Mouse (Mus musculus) cerebellum, postnatal 36 days (tissue): ENCODE measurements around the gene Ankrd33.
A peak's percentile ranks its signal among the peaks of the same experiment; 100 is the strongest.

ENCODE experiments used
- DNase-seq, 2 experiments: peaks; one replicate each; pipeline ENCODE4 v3.0.0; 2021 to 2022; ENCODE audit warnings: mixed read lengths in 2 of 2

The Ankrd33 gene

DNA sequence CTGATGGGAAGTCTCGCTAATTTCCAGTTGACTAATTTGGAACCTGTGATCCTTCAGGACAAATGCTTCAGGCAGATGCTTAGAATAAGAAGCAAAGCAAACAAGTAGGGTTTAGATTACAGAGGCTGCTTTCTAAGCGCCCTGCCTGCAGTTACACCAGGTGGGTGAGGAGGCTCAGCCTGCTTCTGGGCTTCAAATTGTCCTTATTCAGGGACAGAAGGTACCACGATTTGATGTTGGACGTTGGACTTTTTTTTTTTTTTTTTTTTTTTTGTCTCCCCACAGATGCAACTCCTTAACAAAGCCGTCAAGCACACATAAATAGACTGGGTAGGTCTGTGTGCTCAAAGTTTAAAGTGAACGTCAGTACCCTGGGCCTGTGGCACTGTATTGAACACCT is 33.0 kb downstream of the Ankrd33 start:
- DNase-seq = no peak

- DNase-seq = no peak
Measured at GRCm38 (mm10) chr15:101151409-101152261, 36.1 kb downstream of the Ankrd33 start.

- no peak for DNase-seq
Measured at GRCm38 (mm10) chr15:101154700-101155616, 39.4 kb downstream of the Ankrd33 start.

- DNase-seq = no peak
Measured at GRCm38 (mm10) chr15:101160128-101160527, 44.6 kb downstream of the Ankrd33 start.

DNA sequence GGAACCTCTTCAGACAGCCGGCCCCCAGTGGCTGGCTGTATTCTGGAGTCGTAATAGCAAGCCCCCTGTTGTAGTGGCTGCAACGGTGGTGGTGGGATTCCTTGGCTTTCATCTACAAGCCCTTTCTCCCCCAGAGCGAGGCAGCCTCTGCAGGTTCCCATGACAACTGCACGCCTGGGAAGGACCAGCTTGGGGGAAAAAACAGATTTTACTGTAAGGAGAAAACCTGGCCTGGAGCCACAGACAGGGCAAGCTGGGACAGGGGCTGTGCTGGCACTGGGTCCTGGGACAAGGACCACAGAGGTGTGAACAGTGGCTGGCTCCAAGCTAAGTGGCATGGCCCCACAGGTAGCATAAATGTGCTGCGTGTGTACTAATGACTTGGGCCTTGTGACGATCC is 45.0 kb downstream of the Ankrd33 start:
- no peak for DNase-seq

DNA sequence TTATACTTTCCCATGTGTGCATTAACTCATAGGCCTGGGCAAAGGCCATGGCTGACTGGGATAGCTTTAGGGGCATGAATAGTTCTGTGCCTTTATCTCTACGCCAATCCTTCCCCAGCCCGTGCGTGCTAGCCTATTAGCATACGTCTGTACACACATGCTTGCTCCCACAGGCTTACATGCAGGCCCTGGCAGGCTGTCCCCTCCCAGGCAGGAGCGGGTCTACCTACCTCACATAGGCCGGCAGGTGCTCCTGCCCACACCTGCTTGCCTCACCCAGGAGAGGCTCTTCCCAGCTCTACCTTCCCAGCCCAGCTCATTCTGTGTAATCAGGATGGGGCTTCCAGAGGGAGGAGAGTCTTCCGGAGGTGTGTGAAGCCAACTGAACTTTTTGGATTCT is 46.0 kb downstream of the Ankrd33 start:
- no peak for DNase-seq

DNA sequence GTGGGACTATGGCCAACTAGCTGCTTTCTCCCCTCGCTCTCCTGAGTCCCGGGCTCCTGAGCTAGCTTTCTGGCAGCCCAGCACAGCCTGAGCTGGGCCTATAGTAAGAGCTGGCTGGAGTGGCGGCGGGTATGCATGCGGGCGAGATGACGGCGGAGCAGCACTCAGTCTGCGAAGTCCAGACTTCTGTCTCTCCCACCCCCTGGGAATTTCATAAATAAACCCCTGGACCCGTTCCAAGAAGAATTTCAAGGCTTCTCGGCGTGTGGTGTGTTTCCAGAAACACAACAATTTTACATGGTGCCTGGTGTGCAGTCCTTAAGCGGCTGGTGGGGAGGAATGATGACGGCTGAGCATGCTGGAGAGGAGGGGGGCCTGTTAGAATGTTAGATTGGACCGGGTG is 47.5 kb downstream of the Ankrd33 start:
- DNase-seq = no peak

DNA sequence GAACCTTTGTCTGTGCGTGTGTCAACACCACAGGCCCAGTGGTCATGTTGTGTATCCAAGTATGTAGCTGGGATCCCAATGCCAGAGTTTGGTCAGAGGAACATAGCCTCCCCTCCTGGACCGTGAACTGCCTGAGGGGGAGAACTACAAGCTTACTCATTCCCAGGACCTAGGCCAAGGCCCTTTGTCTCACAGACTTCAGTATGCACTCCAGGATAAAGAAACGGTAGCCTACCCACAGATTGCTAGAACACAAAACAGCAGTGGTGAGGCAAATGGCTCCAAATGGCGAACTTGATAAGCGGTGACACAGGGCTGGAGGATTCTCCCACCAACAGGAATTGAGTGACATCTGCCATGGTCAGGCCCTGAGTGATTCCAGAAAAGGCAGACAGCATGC is 48.3 kb downstream of the Ankrd33 start:
- DNase-seq = no peak

DNA sequence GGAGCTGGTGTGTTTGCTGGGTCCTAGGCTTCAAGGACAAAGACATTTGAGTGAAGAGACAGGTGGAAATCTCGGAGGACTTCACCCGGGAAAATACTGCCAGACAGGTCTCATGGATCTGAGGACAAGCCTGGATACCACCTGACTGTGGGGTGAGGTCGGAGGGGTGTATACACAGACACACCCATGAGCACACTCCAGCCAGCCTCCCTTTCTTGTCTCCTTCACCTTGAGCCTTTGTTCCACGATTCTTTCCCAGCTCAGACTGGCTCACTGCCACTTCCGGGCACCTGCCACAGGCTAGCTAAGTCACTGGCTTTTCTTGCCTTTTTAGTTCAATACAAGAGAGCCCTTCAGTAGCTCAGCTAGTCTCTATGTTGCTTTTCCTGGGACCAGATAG is 48.7 kb downstream of the Ankrd33 start:
- no peak for DNase-seq

DNA sequence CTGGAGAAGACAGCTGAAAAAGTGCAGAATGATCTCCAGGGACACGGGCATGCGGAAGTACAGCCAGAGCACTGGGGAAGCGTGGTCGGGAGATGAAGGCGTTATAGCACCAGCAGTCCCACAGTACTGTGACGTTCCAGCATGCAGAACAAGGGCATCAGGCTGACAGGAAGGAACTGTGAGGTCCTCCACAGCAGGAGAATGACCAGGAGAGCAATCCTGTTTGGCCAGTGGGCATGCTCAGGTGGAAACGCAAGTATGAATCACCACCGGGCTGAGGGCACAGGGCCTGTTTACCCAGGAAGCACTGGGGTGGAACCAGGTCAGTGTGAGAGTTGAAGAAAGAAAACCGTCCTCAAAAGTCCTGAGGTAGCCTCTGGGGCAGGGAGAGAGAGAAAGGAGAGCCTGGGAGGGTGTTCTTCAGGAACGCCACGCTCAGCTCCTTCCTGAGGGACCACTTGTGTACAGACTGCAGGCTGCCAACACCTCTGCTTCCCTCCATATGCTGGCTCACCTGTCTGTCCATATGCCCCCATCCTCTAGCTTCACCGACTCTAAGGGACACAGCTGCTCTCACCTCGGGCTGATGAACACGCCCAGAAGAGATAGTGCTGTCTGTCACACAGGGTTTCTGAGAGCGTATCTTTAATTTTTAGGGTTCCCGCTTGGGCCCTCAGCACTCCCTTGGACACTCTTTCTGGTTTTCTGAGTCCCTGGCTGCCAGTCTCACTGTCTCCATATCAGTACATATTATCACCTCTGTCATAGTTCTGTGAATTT is 50.3 kb downstream of the Ankrd33 start:
- DNase-seq = peak in 1 of 2 experiments; percentile 37

DNA sequence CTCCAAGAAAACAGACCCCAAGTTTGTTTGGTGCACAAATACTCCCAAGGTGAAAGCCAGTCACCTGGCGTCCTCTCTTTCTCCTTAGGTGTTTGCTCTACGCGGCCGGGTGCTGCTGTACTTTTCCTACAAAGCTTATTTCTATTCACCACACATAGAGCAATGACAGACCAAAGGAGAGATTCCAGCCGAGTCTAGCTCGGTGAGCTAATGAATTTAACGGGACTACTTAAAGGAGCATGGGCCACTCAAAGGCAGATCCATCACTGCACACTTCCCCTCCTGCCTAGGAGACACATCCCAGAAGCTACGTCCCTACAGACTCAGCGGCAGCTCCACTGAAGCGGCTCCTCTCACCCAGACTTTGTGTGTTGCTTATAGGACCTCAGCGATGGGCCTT is 52.0 kb downstream of the Ankrd33 start:
- DNase-seq = no peak
